Mouse (Mus musculus) thymus, adult 2 months (tissue): ENCODE data around the gene Ganab. TPM values are rescaled to one million over a fixed set of nuclear protein-coding genes. Genes with fewer than 3 reads are reported as not detected.
"Not testable (repeated sequence)": the region's sequence is repeated elsewhere in the genome, so short reads cannot be mapped to it uniquely, and the experiment has no call there.

Experiments
- DNase-seq: peaks from one replicate; pipeline ENCODE4 v3.0.0; 2021
- H3K27ac ChIP-seq: fragments of 200-500 bp; 2 replicates; pipeline ENCODE4 v1.5.1; 2012; ENCODE audit warnings: low read length, control low read depth; ENCODE audit not compliant: control insufficient read depth, insufficient read depth
- H3K27me3 ChIP-seq: fragments of 200-500 bp; 2 replicates; pipeline ENCODE4 v1.6.1; 2012; ENCODE audit warnings: mild to moderate bottlenecking, low read length, moderate library complexity, mixed read lengths; ENCODE audit not compliant: control insufficient read depth, insufficient read depth
- H3K36me3 ChIP-seq: fragments of 200-500 bp; 2 replicates; pipeline ENCODE4 v1.6.1; 2012; ENCODE audit warnings: mild to moderate bottlenecking, low read length, moderate library complexity; ENCODE audit not compliant: control insufficient read depth, insufficient read depth
- H3K4me1 ChIP-seq: fragments of 200-500 bp; replicated peaks from 2 replicates; pipeline ENCODE4 v1.6.1; 2012; ENCODE audit warnings: low read length; ENCODE audit not compliant: control insufficient read depth, insufficient read depth
- H3K4me3 ChIP-seq: fragments of 200-500 bp; 2 replicates; pipeline ENCODE4 v1.5.1; 2012; ENCODE audit warnings: mild to moderate bottlenecking, low read length, control low read depth, moderate library complexity; ENCODE audit not compliant: control insufficient read depth, insufficient read depth
- CTCF ChIP-seq: fragments of 200-500 bp; IDR thresholded peaks from 2 replicates; pipeline ENCODE4 v1.5.1; 2012; ENCODE audit warnings: mild to moderate bottlenecking, control low read depth, low read length, moderate library complexity, borderline replicate concordance; ENCODE audit not compliant: control insufficient read depth, poor library complexity, insufficient read depth; ENCODE audit errors: extremely low read depth
- POLR2A ChIP-seq: fragments of 200-500 bp; IDR thresholded peaks from 2 replicates; pipeline ENCODE4 v1.6.1; 2012; ENCODE audit warnings: mild to moderate bottlenecking, low read length, control low read depth, moderate library complexity; ENCODE audit not compliant: control insufficient read depth, poor library complexity, insufficient read depth; ENCODE audit errors: extremely low read depth
- WGBS: fragments of 180-500 bp; shearing (Covaris S2); methylation state at CpG from one replicate; pipeline ENCODE4 v1.1.7; 2018; 5-methylcytosine and 5-hydroxymethylcytosine counted together
- polyA plus RNA-seq: library from polyadenylated mRNA; depleted of rRNA; stranded (reverse); fragments of >200 nt; gene quantifications from 2 replicates; pipeline ENCODE4 v1.2.3, GENCODE M21; 2012

Ganab gene
- polyA plus RNA-seq, 1 experiment: 219 TPM

GRCm38 (mm10) chr19:8887585-8888463 lies 10.0 kb upstream of the Ganab start:
- H3K36me3 ChIP-seq: peaks cover 6% of the 10 kb centered on the region
- no peaks in the 10 kb centered on the region for H3K27me3 ChIP-seq
- no peak for TF ChIP-seq CTCF
- no peak for TF ChIP-seq POLR2A
- no peak overlapping the region for H3K27ac ChIP-seq
- 29% methylated on average over 19 of the region's 19 CpGs for WGBS
- no peak for DNase-seq
- peaks cover 8% of the 10 kb centered on the region for H3K4me1 ChIP-seq
- H3K4me3 ChIP-seq: peak overlapping the region; percentile 81

- peak within 1 kb of the TSS; percentile 81 for H3K4me3 ChIP-seq
- TF ChIP-seq CTCF (no peak), POLR2A (peak; percentile 88)
- H3K27me3 ChIP-seq: no peaks in the 10 kb centered on the region
- H3K36me3 ChIP-seq: peaks cover 6% of the 10 kb centered on the region
- H3K4me1 ChIP-seq: peaks cover 10% of the 10 kb centered on the region
- under 1% methylated on average over 58 of the region's 58 CpGs for WGBS
- peak; percentile 94 for DNase-seq
- H3K27ac ChIP-seq: peak within 1 kb of the TSS; percentile 90
Measured at GRCm38 (mm10) chr19:8888511-8889385, 9.1 kb upstream of the Ganab start, which contains the start of the genes 1810009A15Rik and Gm49416. Gene 1810009A15Rik (plus strand): TSS chr19:8888853. Gene Gm49416 (plus strand): TSS chr19:8888926.

- 2% methylated on average over 54 of the region's 54 CpGs for whole genome bisulfite sequencing
- H3K4me1 ChIP-seq: peaks cover 16% of the 10 kb centered on the region
- DNase-seq: peak; percentile 85
- H3K27ac ChIP-seq: peak within 1 kb of the TSS; percentile 72
- TF ChIP-seq CTCF: 0 out of 2 replicates have a peak, but pooled peaks have one; percentile 27
- peak; percentile 82 for TF ChIP-seq POLR2A
- peaks cover 9% of the 10 kb centered on the region for H3K36me3 ChIP-seq
- no peaks in the 10 kb centered on the region for H3K27me3 ChIP-seq
- peak within 1 kb of the TSS; percentile 98 for H3K4me3 ChIP-seq
Measured at GRCm38 (mm10) chr19:8892829-8893766, 4.8 kb upstream of the Ganab start, which contains the start of gene Ints5. Gene Ints5 (plus strand): TSS chr19:8893005.

- TF ChIP-seq CTCF: no peak
- TF ChIP-seq POLR2A: no peak
- H3K36me3 ChIP-seq: peaks cover 6% of the 10 kb centered on the region
- H3K27ac ChIP-seq: no peak overlapping the region
- no peaks in the 10 kb centered on the region for H3K27me3 ChIP-seq
- no peak for DNase-seq
- H3K4me1 ChIP-seq: peaks cover 13% of the 10 kb centered on the region
- WGBS: 91% methylated on average over 9 of the region's 9 CpGs
- H3K4me3 ChIP-seq: no peak overlapping the region
Measured at GRCm38 (mm10) chr19:8895397-8895960, 2.4 kb upstream of the Ganab start.

GRCm38 (mm10) chr19:8896231-8896630 lies 1.6 kb upstream of the Ganab start:
- not testable (repeated sequence) for H3K27ac ChIP-seq, H3K4me3 ChIP-seq, DNase-seq, H3K27me3 ChIP-seq, H3K36me3 ChIP-seq
- 94% methylated on average over 5 of the region's 5 CpGs for WGBS
- H3K4me1 ChIP-seq: peaks cover 13% of the 10 kb centered on the region
